Mouse (Mus musculus) bone marrow, adult 2 months (tissue): ENCODE measurements at regions not wholly inside any gene's neighbourhood (a gene's known extent, or its start where the extent isn't known, plus 50 kb on each side); places are given as distances from the start of the nearest gene placed in this dataset.
"Not testable (repeated sequence)": the region's sequence is repeated elsewhere in the genome, so short reads cannot be mapped to it uniquely, and the experiment has no call there.

Source experiments
- H3K27ac ChIP-seq: fragments of 200-500 bp; 2 replicates; pipeline ENCODE4 v1.5.1; 2012; ENCODE audit warnings: low read depth, mild to moderate bottlenecking, control low read depth, inconsistent platforms, low read length; ENCODE audit not compliant: control insufficient read depth, poor library complexity, insufficient read depth
- H3K4me1 ChIP-seq: fragments of 200-500 bp; 2 replicates; pipeline ENCODE4 v1.6.1; 2011; ENCODE audit warnings: low read length; ENCODE audit not compliant: control insufficient read depth, insufficient read depth
- H3K4me3 ChIP-seq: fragments of 200-500 bp; replicated peaks from 2 replicates; pipeline ENCODE3; 2011; ENCODE audit warnings: mild to moderate bottlenecking, low read depth, low read length, control low read depth; ENCODE audit not compliant: control insufficient read depth
- CTCF ChIP-seq: fragments of 200-500 bp; IDR thresholded peaks from 2 replicates; pipeline ENCODE4 v1.5.1; 2011; ENCODE audit warnings: low read length, control low read depth; ENCODE audit not compliant: control insufficient read depth, insufficient read depth
- POLR2A ChIP-seq: fragments of 200-500 bp; IDR thresholded peaks from 2 replicates; pipeline ENCODE4 v1.6.1; 2011; ENCODE audit warnings: low read depth, mild to moderate bottlenecking, control low read depth, low read length, borderline replicate concordance; ENCODE audit not compliant: control insufficient read depth
- WGBS: fragments of 180-500 bp; shearing (Covaris S2); methylation state at CpG from one replicate; pipeline ENCODE4 v1.1.7; 2018; 5-methylcytosine and 5-hydroxymethylcytosine counted together

GRCm38 (mm10) chr14:61753421-61753820, 146.2 kb downstream of the Kcnrg start:
- Histone ChIP-seq H3K27ac (no peak overlapping the region), H3K4me1 (no peaks in the 10 kb centered on the region; the same call in 1 of the 2 replicates), H3K4me3 (no peak overlapping the region)
- 71% methylated on average over 3 of the region's 3 CpGs for WGBS
- TF ChIP-seq CTCF (no peak), POLR2A (no peak)

- TF ChIP-seq CTCF = no peak
- no peak for TF ChIP-seq POLR2A
- Histone ChIP-seq H3K4me3 (no peak overlapping the region), H3K27ac (no peak overlapping the region; the same call in 1 of the 2 replicates), H3K4me1 (no peaks in the 10 kb centered on the region; the same call in 1 of the 2 replicates)
- 2% methylated on average over 1 of the region's 1 CpGs for WGBS
These were observed 149.4 kb downstream of the Kcnrg start for GRCm38 (mm10) chr14:61756651-61757050.

GRCm38 (mm10) chr14:61757086-61757822, 150.0 kb downstream of the Kcnrg start:
- Histone ChIP-seq H3K27ac (peak overlapping the region; percentile 36; the same call in 1 of the 2 replicates), H3K4me3 (no peak overlapping the region), H3K4me1 (no peaks in the 10 kb centered on the region; the same call in 1 of the 2 replicates)
- no peak for TF ChIP-seq CTCF
- no peak for TF ChIP-seq POLR2A
- WGBS = 3% methylated on average over 15 of the region's 15 CpGs

GRCm38 (mm10) chr14:61757823-61758175, 150.5 kb downstream of the Kcnrg start:
- WGBS = 15% methylated on average over 7 of the region's 7 CpGs
- H3K27ac ChIP-seq = no peak overlapping the region
- H3K4me1 ChIP-seq = no peaks in the 10 kb centered on the region; the same call in 1 of the 2 replicates
- no peak for TF ChIP-seq CTCF
- H3K4me3 ChIP-seq = no peak overlapping the region

- no peak for TF ChIP-seq POLR2A
- TF ChIP-seq CTCF = no peak
- WGBS = 88% methylated on average over 5 of the region's 5 CpGs
- Histone ChIP-seq H3K4me3 (no peak overlapping the region), H3K27ac (no peak overlapping the region), H3K4me1 (no peaks in the 10 kb centered on the region; the same call in 1 of the 2 replicates)
These were observed 151.3 kb downstream of the Kcnrg start for GRCm38 (mm10) chr14:61758586-61758985.

- H3K4me1 ChIP-seq, H3K27ac ChIP-seq: not testable (repeated sequence)
- WGBS = 85% methylated on average over 12 of the region's 12 CpGs
These were observed 152.9 kb downstream of the Kcnrg start for GRCm38 (mm10) chr14:61760176-61760575.

GRCm38 (mm10) chr14:61762076-61762475, 154.8 kb downstream of the Kcnrg start:
- Histone ChIP-seq H3K4me3 (no peak overlapping the region), H3K4me1 (no peaks in the 10 kb centered on the region), H3K27ac (no peak overlapping the region)
- TF ChIP-seq POLR2A = no peak
- no peak for TF ChIP-seq CTCF
- WGBS = 78% methylated on average over 5 of the region's 5 CpGs

More at GRCm38 (mm10) chr14:61760176-61760575, 152.9 kb downstream of the Kcnrg start:
- not testable (repeated sequence) for H3K4me3 ChIP-seq

- no peak for TF ChIP-seq CTCF
- no peak for TF ChIP-seq POLR2A
- Histone ChIP-seq H3K4me1 (no peaks in the 10 kb centered on the region; the same call in 1 of the 2 replicates), H3K27ac (no peak overlapping the region), H3K4me3 (no peak overlapping the region)
- 81% methylated on average over 5 of the region's 5 CpGs for WGBS
These were observed 162.6 kb downstream of the Kcnrg start for GRCm38 (mm10) chr14:61769881-61770280.

- H3K4me3 ChIP-seq = no peak overlapping the region
- 55% methylated on average over 3 of the region's 3 CpGs for WGBS
- no peak for TF ChIP-seq CTCF
- H3K27ac ChIP-seq = no peak overlapping the region
- H3K4me1 ChIP-seq = no peaks in the 10 kb centered on the region; the same call in 1 of the 2 replicates
These were observed 166.9 kb downstream of the Kcnrg start for GRCm38 (mm10) chr14:61774171-61774570.
